Mouse (Mus musculus) embryonic fibroblast, embryonic 13.5 days (primary cell): ENCODE measurements at regions not wholly inside any gene's neighbourhood (a gene's known extent, or its start where the extent isn't known, plus 50 kb on each side); places are given as distances from the start of the nearest gene placed in this dataset.
"Not testable (repeated sequence)": the region's sequence is repeated elsewhere in the genome, so short reads cannot be mapped to it uniquely, and the experiment has no call there.

Experiments
- CTCF ChIP-seq: IDR thresholded peaks from 2 replicates; pipeline ENCODE4 v1.5.1; 2011; ENCODE audit warnings: mild to moderate bottlenecking, control low read depth, low read length, moderate library complexity, borderline replicate concordance; ENCODE audit not compliant: insufficient read depth
- POLR2A ChIP-seq: IDR thresholded peaks from 2 replicates; pipeline ENCODE4 v1.6.1; 2011; ENCODE audit warnings: low read depth, mild to moderate bottlenecking, control low read depth, low read length, moderate library complexity

DNA sequence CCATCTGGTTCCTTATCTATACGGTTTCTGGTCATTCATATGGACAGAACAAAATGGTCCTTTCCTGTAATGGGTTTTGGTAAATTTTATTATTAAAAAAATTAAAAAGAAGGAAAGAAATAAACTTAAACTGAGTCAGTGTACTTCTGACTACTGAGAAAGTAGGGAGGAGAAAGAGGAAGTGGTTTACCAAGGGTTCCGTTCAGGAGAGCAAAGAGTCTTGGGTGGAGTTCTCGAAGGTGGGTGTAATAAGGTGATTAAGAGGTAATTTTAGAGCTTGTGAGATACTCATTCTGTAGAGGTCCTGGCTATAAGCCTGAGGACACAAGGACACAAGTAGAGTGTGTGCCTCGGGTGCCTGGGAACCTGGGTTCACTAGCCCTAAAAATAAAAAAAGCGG, 195.7 kb upstream of the Thpo start:
- not testable (repeated sequence) for TF ChIP-seq CTCF, POLR2A
